Mouse (Mus musculus) cerebellum, adult 2 months (tissue): ENCODE measurements around the gene Cep72. TPM values are rescaled to one million over a fixed set of nuclear protein-coding genes. Genes with fewer than 3 reads are reported as not detected.

Experiments
- DNase-seq, 2 experiments: peaks; one replicate each; pipeline ENCODE4 v3.0.0; 2021
- H3K27ac ChIP-seq: fragments of 200-500 bp; 2 replicates; pipeline ENCODE4 v1.5.1; 2012; ENCODE audit warnings: low read length, control low read depth, inconsistent platforms; ENCODE audit not compliant: insufficient read depth
- H3K27me3 ChIP-seq: fragments of 200-500 bp; 2 replicates; pipeline ENCODE4 v1.6.1; 2012; ENCODE audit warnings: inconsistent platforms, mild to moderate bottlenecking, low read length, moderate library complexity; ENCODE audit not compliant: control insufficient read depth, insufficient read depth
- H3K4me1 ChIP-seq: fragments of 200-500 bp; 2 replicates; pipeline ENCODE4 v1.6.1; 2011; ENCODE audit warnings: low read length; ENCODE audit not compliant: control insufficient read depth, insufficient read depth
- H3K4me3 ChIP-seq: fragments of 200-500 bp; replicated peaks from 2 replicates; pipeline ENCODE3; 2011; ENCODE audit warnings: mild to moderate bottlenecking, low read depth, low read length, control low read depth; ENCODE audit not compliant: insufficient read depth
- CTCF ChIP-seq: fragments of 200-500 bp; IDR thresholded peaks from 2 replicates; pipeline ENCODE4 v1.5.1; 2011; ENCODE audit warnings: low read depth, mild to moderate bottlenecking, control low read depth, low read length, moderate library complexity, borderline replicate concordance; ENCODE audit not compliant: insufficient read depth
- POLR2A ChIP-seq: fragments of 200-500 bp; IDR thresholded peaks from 2 replicates; pipeline ENCODE4 v1.6.1; 2011; ENCODE audit warnings: low read length, control low read depth, borderline replicate concordance; ENCODE audit not compliant: insufficient read depth
- WGBS: fragments of 180-500 bp; shearing (Covaris S2); methylation state at CpG from one replicate; pipeline ENCODE4 v1.1.7; 2018; 5-methylcytosine and 5-hydroxymethylcytosine counted together
- polyA plus RNA-seq: library from polyadenylated mRNA; depleted of rRNA; stranded (reverse); fragments of >200 nt; gene quantifications from 2 replicates; pipeline ENCODE4 v1.2.3, GENCODE M21; 2012; rRNA removed

Cep72 gene
- 8.2 and 9.7 TPM in 2 replicates for polyA plus RNA-seq

- no peak within 1 kb of the TSS for H3K27ac ChIP-seq
- peak within 1 kb of the TSS; percentile 96 for H3K4me3 ChIP-seq
- TF ChIP-seq POLR2A = no peak
- no peak for TF ChIP-seq CTCF
- peak; percentile 82 to 90 for DNase-seq
- H3K4me1 ChIP-seq = no peaks in the 10 kb centered on the region
- H3K27me3 ChIP-seq = no peaks in the 10 kb centered on the region
- WGBS = 3% methylated on average over 48 of the region's 48 CpGs
Measured at GRCm38 (mm10) chr13:74061613-74062377, at the start of gene Cep72. Cep72 (minus strand) TSS chr13:74062299.

DNA sequence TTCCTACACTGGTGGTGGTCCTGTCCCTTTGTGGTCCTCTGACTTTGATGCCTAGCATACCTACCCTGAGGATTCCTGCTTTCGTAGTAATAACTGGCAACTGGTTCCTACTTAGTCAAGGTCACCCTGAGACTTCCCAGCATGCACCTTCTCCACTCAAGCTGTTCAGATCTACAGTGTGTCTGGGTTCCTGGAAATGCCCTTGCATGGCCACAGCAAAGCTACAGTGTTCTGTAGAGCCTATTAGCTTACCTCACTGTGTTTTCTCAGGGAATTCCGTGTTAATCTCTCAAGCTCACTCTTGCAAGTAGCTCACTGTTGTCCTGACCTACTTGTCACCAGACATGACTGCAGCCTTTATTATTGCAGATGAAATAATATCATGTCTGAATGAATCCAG lies 45.3 kb upstream of the Cep72 start:
- 82% methylated on average over 2 of the region's 2 CpGs for WGBS

GRCm38 (mm10) chr13:74104417-74104816 lies 42.3 kb upstream of the Cep72 start:
- WGBS = 41% methylated on average over 7 of the region's 7 CpGs
- Histone ChIP-seq H3K4me1 (peaks cover 11% of the 10 kb centered on the region; the same call in 1 of the 2 replicates), H3K27ac (no peak overlapping the region), H3K4me3 (no peak overlapping the region), H3K27me3 (no peaks in the 10 kb centered on the region)
- DNase-seq = no peak
- TF ChIP-seq CTCF = no peak
- TF ChIP-seq POLR2A = no peak

More for the DNA sequence above, 45.3 kb upstream of the Cep72 start:
- Histone ChIP-seq H3K27ac (no peak overlapping the region), H3K4me1 (peaks cover 11% of the 10 kb centered on the region; the same call in 1 of the 2 replicates), H3K4me3 (no peak overlapping the region), H3K27me3 (no peaks in the 10 kb centered on the region)
- no peak for TF ChIP-seq POLR2A
- TF ChIP-seq CTCF = no peak
- DNase-seq = no peak

DNA sequence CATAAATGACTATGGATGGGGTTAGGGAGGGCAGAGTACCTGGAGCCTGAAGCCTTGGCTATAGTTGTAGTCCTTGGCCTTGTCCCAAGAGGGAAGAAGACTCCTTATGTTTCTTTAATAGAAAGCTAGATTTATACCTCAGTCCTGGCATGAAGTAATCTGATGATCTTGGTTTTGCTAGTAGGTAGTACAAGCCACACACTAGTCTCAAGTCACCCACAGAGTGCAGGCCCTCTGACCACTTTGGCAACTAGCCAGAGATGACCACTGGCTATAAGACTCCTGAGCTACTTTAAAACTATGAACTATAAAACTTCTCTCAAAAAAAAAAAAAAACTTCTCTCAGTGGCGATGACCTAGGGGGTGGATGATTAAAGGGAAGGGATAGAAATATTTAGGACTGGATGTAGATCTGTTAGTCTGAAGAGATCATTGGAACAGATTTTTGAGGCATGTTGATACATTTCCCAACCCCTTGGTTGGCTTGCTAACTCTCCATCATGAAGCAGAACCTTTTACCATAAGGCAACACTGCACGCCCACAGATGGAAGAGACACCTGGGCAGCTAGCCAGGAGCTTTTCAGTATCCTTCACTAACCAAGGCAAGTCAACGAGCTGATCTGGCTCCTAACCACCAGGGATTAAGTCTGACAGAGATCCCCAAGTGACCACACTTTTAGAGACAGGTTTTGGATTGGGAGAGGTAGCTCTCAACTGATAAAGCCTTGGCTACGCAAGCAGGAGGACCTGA lies 40.9 kb upstream of the Cep72 start:
- DNase-seq = peak; percentile 51 to 71
- Histone ChIP-seq H3K4me3 (no peak overlapping the region), H3K27ac (no peak overlapping the region), H3K4me1 (peaks cover 11% of the 10 kb centered on the region; the same call in 1 of the 2 replicates), H3K27me3 (no peaks in the 10 kb centered on the region)
- no peak for TF ChIP-seq CTCF
- no peak for TF ChIP-seq POLR2A
- WGBS = 39% methylated on average over 4 of the region's 4 CpGs

GRCm38 (mm10) chr13:74102108-74102830 lies 40.2 kb upstream of the Cep72 start:
- Histone ChIP-seq H3K27ac (no peak overlapping the region), H3K4me3 (no peak overlapping the region), H3K27me3 (no peaks in the 10 kb centered on the region), H3K4me1 (peaks cover 11% of the 10 kb centered on the region; the same call in 1 of the 2 replicates)
- no peak for TF ChIP-seq CTCF
- no peak for TF ChIP-seq POLR2A
- DNase-seq = no peak
- 90% methylated on average over 8 of the region's 8 CpGs for WGBS

- TF ChIP-seq CTCF = no peak
- H3K27me3 ChIP-seq = no peaks in the 10 kb centered on the region
- DNase-seq = no peak
- peaks cover 5% of the 10 kb centered on the region; the same call in 1 of the 2 replicates for H3K4me1 ChIP-seq
- no peak overlapping the region for H3K4me3 ChIP-seq
- no peak overlapping the region for H3K27ac ChIP-seq
- 86% methylated on average over 6 of the region's 6 CpGs for WGBS
Measured at GRCm38 (mm10) chr13:74098913-74099312, 36.8 kb upstream of the Cep72 start.

GRCm38 (mm10) chr13:74096715-74097363 lies 34.7 kb upstream of the Cep72 start:
- Histone ChIP-seq H3K27me3 (no peaks in the 10 kb centered on the region), H3K4me3 (no peak overlapping the region), H3K27ac (no peak overlapping the region), H3K4me1 (no peaks in the 10 kb centered on the region)
- peak; percentile 28 to 37 for DNase-seq
- TF ChIP-seq CTCF = peak; percentile 59; the same call in 1 of the 2 replicates
- no peak for TF ChIP-seq POLR2A
- WGBS = 51% methylated on average over 2 of the region's 2 CpGs
